Mouse (Mus musculus) layer of hippocampus, adult 9-11 months (tissue): ENCODE results near the gene Cars.
"Not testable (repeated sequence)": the region's sequence is repeated elsewhere in the genome, so short reads cannot be mapped to it uniquely, and the experiment has no call there.

Source experiments
- DNase-seq: peaks from one replicate; pipeline ENCODE4 v3.0.0; 2022

Gene Cars

GRCm38 (mm10) chr7:143583956-143584355, 15.9 kb downstream of the Cars start:
- no peak for DNase-seq

DNA sequence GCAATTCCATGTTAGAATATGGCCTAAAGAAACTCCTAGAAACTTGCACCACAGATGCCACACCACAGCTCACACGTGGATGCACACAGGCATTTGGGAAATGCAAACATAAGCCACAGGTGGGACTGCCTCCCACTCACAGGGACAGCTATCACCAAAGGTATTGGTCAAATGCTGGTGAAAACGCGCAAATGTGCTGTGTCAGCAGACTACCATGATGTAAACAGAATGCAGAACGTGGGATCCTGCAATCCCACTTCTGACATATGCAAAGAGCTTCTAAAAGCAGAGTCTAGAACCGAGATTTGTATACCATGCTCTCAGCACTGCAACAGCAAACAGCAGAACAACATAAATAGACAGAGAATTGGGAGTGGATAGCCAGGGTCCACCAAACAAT, 16.9 kb downstream of the Cars start:
- no peak for DNase-seq

- no peak for DNase-seq
Measured at GRCm38 (mm10) chr7:143575751-143576150, 24.1 kb downstream of the Cars start.

GRCm38 (mm10) chr7:143565648-143566039, 34.2 kb downstream of the Cars start:
- no peak for DNase-seq

- DNase-seq = no peak
Measured at GRCm38 (mm10) chr7:143565015-143565647, 34.8 kb downstream of the Cars start.

- no peak for DNase-seq
Measured at GRCm38 (mm10) chr7:143563787-143564186, 36.1 kb downstream of the Cars start.

DNA sequence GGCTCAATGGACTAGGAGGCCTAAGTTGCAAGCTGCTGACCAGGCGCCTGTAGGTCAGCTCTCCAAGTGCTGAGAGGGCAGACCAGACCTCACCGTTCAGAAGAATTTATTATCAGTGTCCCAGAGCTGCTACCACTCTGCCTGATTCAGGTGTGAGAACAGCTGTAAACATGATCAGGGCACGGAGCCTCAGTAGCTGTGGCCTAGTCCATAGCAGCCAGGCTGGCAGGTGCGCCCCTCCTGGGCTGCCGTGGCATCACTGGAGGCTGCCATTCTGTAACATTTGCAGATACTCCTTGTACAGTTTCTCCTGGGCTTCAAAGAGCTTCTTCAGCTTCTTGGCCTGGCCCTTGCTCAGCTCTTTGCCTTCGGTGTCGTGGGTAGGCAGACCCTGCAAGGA, 42.3 kb downstream of the Cars start:
- DNase-seq = no peak

GRCm38 (mm10) chr7:143556964-143557610, 42.8 kb downstream of the Cars start:
- peak; percentile 49 for DNase-seq

GRCm38 (mm10) chr7:143549588-143550220, 50.2 kb downstream of the Cars start:
- DNase-seq = no peak

- peak; percentile 100 for DNase-seq
Measured at GRCm38 (mm10) chr7:143548976-143549457, 50.9 kb downstream of the Cars start, which contains the start of gene Nap1l4. Gene Nap1l4 (minus strand): TSS chr7:143549106.

DNA sequence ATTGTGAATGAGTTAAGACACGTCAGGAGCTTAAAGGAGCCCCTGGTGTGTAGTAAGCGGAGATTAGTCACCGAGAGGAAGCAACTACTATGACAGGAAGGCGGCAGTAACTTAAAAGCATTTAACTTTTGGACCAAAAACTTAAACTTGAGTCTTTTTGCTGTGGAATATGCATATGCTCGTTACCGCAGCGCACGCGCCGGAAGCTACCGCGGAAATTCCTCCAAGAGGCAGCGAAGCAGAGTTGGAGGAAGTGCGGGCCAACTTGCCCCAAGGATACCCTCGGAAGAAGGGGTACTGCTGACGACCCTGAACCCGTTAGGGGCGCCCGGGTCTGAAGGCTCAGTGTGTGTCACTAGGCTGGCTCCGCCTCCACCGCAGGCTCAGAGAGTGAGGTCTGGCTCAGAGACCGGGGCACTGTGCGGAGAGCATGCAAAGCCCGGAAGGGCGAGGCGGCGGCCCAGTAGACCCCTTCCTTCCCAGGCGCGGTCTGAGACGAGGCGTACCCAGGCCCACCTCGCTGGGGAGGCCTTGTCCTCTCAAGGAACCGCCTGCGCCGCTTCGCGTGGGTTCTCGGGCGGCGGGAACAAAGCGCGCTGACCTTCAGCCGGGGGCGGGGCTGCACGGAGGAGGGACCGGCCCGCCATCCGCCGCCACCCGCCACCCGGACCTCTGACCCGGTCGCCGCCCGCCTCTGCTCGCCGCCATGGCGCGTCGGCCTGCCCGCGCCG, 51.5 kb downstream of the Cars start:
- DNase-seq = peak; percentile 42

DNA sequence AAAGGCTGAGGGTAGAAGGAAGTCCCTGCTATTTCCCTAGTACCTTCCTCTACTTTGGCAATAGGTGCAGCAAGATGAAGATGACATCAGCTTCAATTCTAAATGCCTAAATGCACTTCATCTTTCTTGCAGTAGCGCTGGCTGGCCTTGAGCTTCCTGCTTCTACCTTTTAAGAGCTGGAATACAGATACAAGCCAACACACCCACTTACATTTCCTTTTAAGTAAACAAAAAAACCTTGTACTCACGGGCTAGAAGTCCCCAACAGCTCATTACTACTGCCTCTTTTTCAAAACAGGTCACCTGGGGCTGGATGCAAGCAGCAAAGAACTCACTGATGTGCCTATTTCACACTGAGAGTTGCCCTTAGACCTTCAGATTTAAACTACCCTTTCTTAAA, 53.3 kb downstream of the Cars start:
- no peak for DNase-seq

- DNase-seq = no peak
Measured at GRCm38 (mm10) chr7:143544368-143544767, 55.5 kb downstream of the Cars start.

DNA sequence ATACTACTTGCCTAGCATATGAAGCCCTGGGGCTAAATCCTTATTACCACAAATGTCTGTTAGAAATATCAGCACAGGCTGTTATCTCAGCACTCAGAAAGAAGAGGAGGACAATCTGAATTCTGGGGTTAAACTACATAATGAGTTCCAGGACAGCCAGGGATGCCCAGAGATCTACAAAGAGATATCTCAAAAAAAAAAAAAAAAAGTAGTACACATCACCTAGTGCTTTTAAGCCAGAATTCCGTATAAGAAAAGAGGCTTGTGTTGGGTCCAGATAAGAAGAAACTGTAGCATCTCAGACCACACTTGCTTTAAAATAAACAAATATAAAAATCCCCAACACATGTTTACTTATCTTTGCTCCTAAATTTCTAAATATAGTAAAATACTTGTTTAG, 61.2 kb downstream of the Cars start:
- no peak for DNase-seq

- DNase-seq = not testable (repeated sequence)
Measured at GRCm38 (mm10) chr7:143538229-143538628, 61.7 kb downstream of the Cars start.

GRCm38 (mm10) chr7:143536251-143536650, 63.6 kb downstream of the Cars start:
- DNase-seq = no peak

GRCm38 (mm10) chr7:143533284-143533683, 66.6 kb downstream of the Cars start:
- no peak for DNase-seq

DNA sequence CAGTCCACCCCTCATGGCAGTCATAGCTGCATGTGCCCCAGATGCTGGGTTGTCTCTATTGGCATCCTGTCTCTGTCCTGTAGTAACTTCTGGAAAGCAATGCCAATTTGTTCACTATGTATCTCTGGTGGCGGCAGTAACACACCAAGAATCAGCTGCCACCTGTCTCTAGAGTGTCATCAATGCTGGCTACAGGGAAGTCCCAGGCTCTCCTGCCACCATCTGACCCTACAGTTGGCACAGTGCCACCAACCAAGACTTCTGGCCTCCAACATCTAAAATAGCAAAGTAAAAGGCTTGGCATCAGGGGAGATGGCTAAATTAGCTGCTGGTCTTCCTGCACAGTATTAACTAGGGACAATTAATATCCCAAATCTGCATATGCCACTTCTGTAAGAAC, 67.5 kb downstream of the Cars start:
- DNase-seq = no peak

DNA sequence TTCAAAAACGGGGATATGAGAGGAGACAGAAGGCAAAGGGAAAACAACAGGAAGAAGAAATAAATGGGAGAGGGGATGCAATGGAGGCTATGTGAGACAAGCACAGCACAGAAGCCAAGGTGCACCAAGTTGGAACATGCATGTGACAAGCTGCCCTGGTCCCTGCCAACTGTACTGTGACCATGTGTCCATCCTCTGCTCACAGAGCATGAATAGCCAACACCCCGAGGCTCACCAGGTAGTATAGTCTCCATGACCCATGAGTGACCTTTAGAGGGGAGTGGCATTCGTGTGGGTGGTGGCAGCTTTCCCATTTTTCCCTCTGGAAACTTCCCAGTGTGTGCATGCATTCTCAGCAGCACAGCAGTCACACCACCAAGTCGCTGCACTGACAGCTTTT, 80.6 kb downstream of the Cars start:
- DNase-seq = no peak

- no peak for DNase-seq
Measured at GRCm38 (mm10) chr7:143514416-143514768, 85.5 kb downstream of the Cars start.

DNA sequence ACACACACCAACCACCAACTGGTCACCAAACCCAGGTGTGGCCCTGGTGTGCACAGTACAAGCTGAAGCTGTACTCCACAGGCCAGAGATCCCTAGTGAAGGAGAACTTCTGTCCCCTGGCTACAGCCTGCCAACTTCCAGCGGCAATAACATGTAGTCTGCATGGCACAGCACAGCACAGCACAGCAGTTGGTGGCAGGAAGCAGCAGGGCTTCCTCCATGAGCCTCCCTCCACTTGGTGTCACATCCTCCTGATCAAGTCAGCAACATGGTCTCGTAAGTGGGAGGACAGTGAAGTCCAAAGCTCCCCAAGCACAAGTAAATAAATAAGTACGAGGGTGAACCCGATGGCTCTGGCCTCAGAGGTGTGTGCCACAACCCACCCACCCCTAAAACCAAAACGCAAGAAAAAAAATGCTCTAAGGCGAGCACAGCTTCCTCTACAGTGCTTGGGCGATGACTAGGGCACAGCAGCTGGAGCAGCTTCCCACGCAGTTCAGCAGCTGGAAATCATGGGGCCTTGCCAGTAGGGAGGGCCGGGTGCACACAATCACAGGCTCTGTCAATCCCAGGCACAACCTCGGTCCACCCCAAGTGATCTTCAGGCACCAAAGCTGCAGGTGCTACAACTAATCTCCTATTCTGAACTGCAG, 86.0 kb downstream of the Cars start:
- DNase-seq = peak; percentile 74

- no peak for DNase-seq
Measured at GRCm38 (mm10) chr7:143511335-143511712, 88.6 kb downstream of the Cars start.
